Mouse (Mus musculus): Measurements from ENCODE around the gene Kcnip2. TPM values are rescaled to one million over a fixed set of nuclear protein-coding genes. Genes with fewer than 3 reads are reported as not detected.

The Kcnip2 gene
- total RNA-seq (2014; fragmentation: Nextera tagmentation) (0.52 TPM in 1 of 2 replicates, not detected in the other), total RNA-seq (2017) (0.34 and 3.6 TPM in 2 replicates)

- no peak for ATAC-seq (replicated peaks; ENCODE audit: low FRiP score, low TSS enrichment, poor library complexity, severe bottlenecking)
Observed at GRCm38 (mm10) chr19:45815831-45816405, at the start of gene Kcnip2. TSS of gene Kcnip2 (minus strand) at chr19:45816061.

GRCm38 (mm10) chr19:45855284-45855920, 39.5 kb upstream of the Kcnip2 start:
- no peak; the same call in 1 of the 2 replicates for ATAC-seq (replicated peaks; ENCODE audit: low FRiP score, low TSS enrichment, poor library complexity, severe bottlenecking)

GRCm38 (mm10) chr19:45854521-45854920, 38.7 kb upstream of the Kcnip2 start:
- no peak for ATAC-seq (replicated peaks; ENCODE audit: low FRiP score, low TSS enrichment, poor library complexity, severe bottlenecking)

GRCm38 (mm10) chr19:45847733-45848093, 31.9 kb upstream of the Kcnip2 start:
- ATAC-seq (replicated peaks; ENCODE audit: low FRiP score, low TSS enrichment, poor library complexity, severe bottlenecking): no peak

GRCm38 (mm10) chr19:45847016-45847732, 31.3 kb upstream of the Kcnip2 start:
- no peak for ATAC-seq (replicated peaks; ENCODE audit: low FRiP score, low TSS enrichment, poor library complexity, severe bottlenecking)

- no peak for ATAC-seq (replicated peaks; ENCODE audit: low FRiP score, low TSS enrichment, poor library complexity, severe bottlenecking)
Observed at GRCm38 (mm10) chr19:45844209-45844608, 28.3 kb upstream of the Kcnip2 start.

- no peak for ATAC-seq (replicated peaks; ENCODE audit: low FRiP score, low TSS enrichment, poor library complexity, severe bottlenecking)
Observed at GRCm38 (mm10) chr19:45843424-45843823, 27.6 kb upstream of the Kcnip2 start.

GRCm38 (mm10) chr19:45837050-45837994, 21.5 kb upstream of the Kcnip2 start:
- ATAC-seq (replicated peaks; ENCODE audit: low FRiP score, low TSS enrichment, poor library complexity, severe bottlenecking): no peak

- no peak for ATAC-seq (replicated peaks; ENCODE audit: low FRiP score, low TSS enrichment, poor library complexity, severe bottlenecking)
Observed at GRCm38 (mm10) chr19:45835490-45835889, 19.6 kb upstream of the Kcnip2 start.

- no peak for ATAC-seq (replicated peaks; ENCODE audit: low FRiP score, low TSS enrichment, poor library complexity, severe bottlenecking)
Observed at GRCm38 (mm10) chr19:45833665-45834064, 17.8 kb upstream of the Kcnip2 start.

- no peak for ATAC-seq (replicated peaks; ENCODE audit: low FRiP score, low TSS enrichment, poor library complexity, severe bottlenecking)
Observed at GRCm38 (mm10) chr19:45830679-45831078, 14.8 kb upstream of the Kcnip2 start.

- no peak for ATAC-seq (replicated peaks; ENCODE audit: low FRiP score, low TSS enrichment, poor library complexity, severe bottlenecking)
Observed at GRCm38 (mm10) chr19:45827736-45828135, 11.9 kb upstream of the Kcnip2 start.

GRCm38 (mm10) chr19:45827125-45827524, 11.3 kb upstream of the Kcnip2 start:
- ATAC-seq (replicated peaks; ENCODE audit: low FRiP score, low TSS enrichment, poor library complexity, severe bottlenecking): no peak

GRCm38 (mm10) chr19:45826146-45826545, 10.3 kb upstream of the Kcnip2 start:
- no peak for ATAC-seq (replicated peaks; ENCODE audit: low FRiP score, low TSS enrichment, poor library complexity, severe bottlenecking)

- ATAC-seq (replicated peaks; ENCODE audit: low FRiP score, low TSS enrichment, poor library complexity, severe bottlenecking): no peak
Observed at GRCm38 (mm10) chr19:45821832-45822231, 6.0 kb upstream of the Kcnip2 start.

GRCm38 (mm10) chr19:45817816-45818490, 2.1 kb upstream of the Kcnip2 start:
- no peak for ATAC-seq (replicated peaks; ENCODE audit: low FRiP score, low TSS enrichment, poor library complexity, severe bottlenecking)

- ATAC-seq (replicated peaks; ENCODE audit: low FRiP score, low TSS enrichment, poor library complexity, severe bottlenecking): no peak
Observed at GRCm38 (mm10) chr19:45816727-45817126, 866 bp upstream of the Kcnip2 start.

GRCm38 (mm10) chr19:45815170-45815569, 691 bp downstream of the Kcnip2 start:
- no peak for ATAC-seq (replicated peaks; ENCODE audit: low FRiP score, low TSS enrichment, poor library complexity, severe bottlenecking)

- no peak for ATAC-seq (replicated peaks; ENCODE audit: low FRiP score, low TSS enrichment, poor library complexity, severe bottlenecking)
Observed at GRCm38 (mm10) chr19:45813801-45814200, 2.1 kb downstream of the Kcnip2 start.
